Mouse (Mus musculus) embryonic fibroblast, embryonic 13.5 days (primary cell): ENCODE results near the gene Naa38.

ENCODE experiments used
- CTCF ChIP-seq: IDR thresholded peaks from 2 replicates; pipeline ENCODE4 v1.5.1; 2011; ENCODE audit warnings: mild to moderate bottlenecking, control low read depth, low read length, moderate library complexity, borderline replicate concordance; ENCODE audit not compliant: insufficient read depth
- POLR2A ChIP-seq: IDR thresholded peaks from 2 replicates; pipeline ENCODE4 v1.6.1; 2011; ENCODE audit warnings: low read depth, mild to moderate bottlenecking, control low read depth, low read length, moderate library complexity

DNA sequence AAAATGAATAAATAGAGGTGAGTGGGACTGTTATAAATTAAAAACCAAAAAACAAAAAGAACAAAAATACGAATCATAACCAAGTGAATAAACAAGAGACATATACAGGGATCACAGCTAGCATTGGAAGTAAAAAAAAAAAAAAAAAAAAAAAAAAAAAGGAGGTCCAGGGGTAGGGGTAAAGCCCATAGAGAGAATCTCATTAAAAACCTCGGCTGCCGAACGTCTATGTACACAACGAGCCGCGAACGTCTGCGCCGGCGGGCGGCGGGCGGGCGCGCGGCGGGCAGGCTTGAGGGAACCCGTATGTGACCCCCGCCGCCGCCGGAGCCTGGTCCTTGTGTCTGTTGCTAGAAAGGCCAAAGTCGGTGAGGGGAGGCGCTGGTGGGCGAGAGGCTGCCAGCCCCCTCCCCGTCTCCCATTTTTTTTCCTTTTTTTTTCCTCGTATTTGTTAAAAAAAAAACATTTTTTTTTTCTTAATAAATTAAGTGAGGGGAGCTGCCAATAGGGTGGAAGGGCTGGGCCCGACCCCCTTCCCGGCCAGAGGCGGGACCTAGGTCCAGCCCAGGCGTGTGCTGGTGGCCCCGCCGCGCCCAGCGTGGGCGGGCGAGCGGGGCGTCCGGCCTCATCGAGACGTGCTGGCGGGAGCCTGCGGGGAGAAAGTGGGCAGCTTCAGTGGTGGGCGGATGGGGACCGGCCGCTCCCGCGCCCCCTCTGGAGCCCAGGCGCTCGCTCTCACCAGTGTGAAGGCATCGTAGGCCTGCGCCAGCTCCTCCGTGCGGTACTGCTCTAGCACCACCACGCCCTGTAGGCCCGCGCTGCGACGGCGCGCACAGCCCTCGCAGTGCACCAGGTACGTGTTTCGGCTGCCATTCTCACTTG, 4.2 kb downstream of the Naa38 start:
- no peak for TF ChIP-seq CTCF
- no peak for TF ChIP-seq POLR2A
